Comparison of ENCODE assay signal across 15 mouse cellular contexts in genomic region chr4:27987986-27988423, GRCm38 (mm10).
DNase-seq lines count a peak whose midpoint lies in the region; ATAC-seq lines count a peak whose summit lies in the region.
"Had no signal": no experiment of that assay in that cellular context is flagged by ENCODE, and none has a peak within 500 bp of the region (broad histone marks: within the 10 kb centered on the region; RNA-seq: fewer than 3 reads in every experiment).

No protein-coding gene starts in this region.

- H3K27ac ChIP-seq in hindbrain, embryonic 15.5 days (replicated peaks): no peak overlapping the region
- no peak overlapping the region for H3K27ac ChIP-seq in neural tube, embryonic 12.5 days
- H3K27ac ChIP-seq: limb, embryonic 13.5 days had no signal

- WGBS in hindbrain, embryonic 15.5 days: 8% methylated on average over 4 of the region's 4 CpGs
- 20% methylated on average over 4 of the region's 4 CpGs for WGBS in neural tube, embryonic 12.5 days

- no peaks in the 10 kb centered on the region for H3K9me3 ChIP-seq in hindbrain, embryonic 15.5 days
- no peaks in the 10 kb centered on the region for H3K9me3 ChIP-seq in neural tube, embryonic 12.5 days
- H3K9me3 ChIP-seq: G1E; limb, embryonic 13.5 days had no signal

- H3K4me3 ChIP-seq in hindbrain, embryonic 15.5 days: no peak overlapping the region
- no peak overlapping the region for H3K4me3 ChIP-seq in neural tube, embryonic 12.5 days
- H3K4me3 ChIP-seq: limb, embryonic 13.5 days had no signal

- H3K9ac ChIP-seq in hindbrain, embryonic 15.5 days: no peak overlapping the region
- H3K9ac ChIP-seq in neural tube, embryonic 12.5 days: no peak overlapping the region
- H3K9ac ChIP-seq: limb, embryonic 13.5 days had no signal

- intact Hi-C loops in heart, postnatal 14 days (cut with DNase I): no loop called here

- H3K27me3 ChIP-seq in hindbrain, embryonic 15.5 days: no peaks in the 10 kb centered on the region
- no peaks in the 10 kb centered on the region for H3K27me3 ChIP-seq in neural tube, embryonic 12.5 days (replicated peaks)
- H3K27me3 ChIP-seq: limb, embryonic 13.5 days had no signal

- DNase-seq in heart, adult 11 months: peak; percentile 71
- no peak for DNase-seq in heart, postnatal 14 days
- peak; percentile 64 for DNase-seq in embryo, embryonic 9.5 days (ENCODE audit: extremely low spot score)
- no peak for DNase-seq in cerebellum, postnatal 14 days
- DNase-seq in cerebellum, postnatal 25 days: no peak
- DNase-seq in urinary bladder, postnatal 14 days (ENCODE audit: low spot score): no peak
- DNase-seq: cerebellum, postnatal 36 days; kidney, postnatal 10 days; lung, adult 2 months; spleen, adult 18-20 months; thymus, adult 18-20 months had no signal

- H3K4me1 ChIP-seq in hindbrain, embryonic 15.5 days (replicated peaks): no peaks in the 10 kb centered on the region; the same call in 1 of the 2 replicates
- no peaks in the 10 kb centered on the region for H3K4me1 ChIP-seq in neural tube, embryonic 12.5 days
- H3K4me1 ChIP-seq: limb, embryonic 13.5 days had no signal

- H3K36me3 ChIP-seq in hindbrain, embryonic 15.5 days: no peaks in the 10 kb centered on the region
- H3K36me3 ChIP-seq in neural tube, embryonic 12.5 days: no peaks in the 10 kb centered on the region
- H3K36me3 ChIP-seq: G1E; limb, embryonic 13.5 days had no signal

- ATAC-seq in hindbrain, embryonic 15.5 days (ENCODE audit: low FRiP score, low read depth): no peak
- peak; percentile 61 for ATAC-seq in neural tube, embryonic 12.5 days (ENCODE audit: low FRiP score, low read depth)

- peak overlapping the region; percentile 16; the same call in 1 of the 2 replicates for H3K4me2 ChIP-seq in hindbrain, embryonic 15.5 days
- no peak overlapping the region; the same call in 1 of the 2 replicates for H3K4me2 ChIP-seq in neural tube, embryonic 12.5 days (replicated peaks)
- H3K4me2 ChIP-seq: limb, embryonic 13.5 days had no signal

Comparison
In these comparisons a context has a peak if more than half of its experiments do, and no peak if none do; other contexts are left out.
1. DNase-seq: peak in heart, adult 11 months (single experiment) and embryo, embryonic 9.5 days (single experiment); none in heart, postnatal 14 days (0 of 2), cerebellum, postnatal 14 days (0 of 2), cerebellum, postnatal 25 days (0 of 2) and urinary bladder, postnatal 14 days (single experiment).